Mouse (Mus musculus) erythroblast, embryonic 14.5 days (primary cell): Measurements from ENCODE around the gene Pmel.

Experiments
- GATA1 ChIP-seq: IDR thresholded peaks from 2 replicates; pipeline ENCODE4 v1.6.1; 2012; ENCODE audit warnings: low read length, inconsistent platforms, mixed read lengths
- TAL1 ChIP-seq: IDR thresholded peaks from 3 replicates; pipeline ENCODE4 v1.6.1; 2012; ENCODE audit warnings: low read length, inconsistent platforms, mixed read lengths

GRCm38 (mm10) chr10:128671148-128671547 lies 32.8 kb upstream of the Pmel start:
- no peak for TF ChIP-seq TAL1
- TF ChIP-seq GATA1 = no peak
